Comparison of ENCODE assay signal across 8 mouse cellular contexts in the genomic region with DNA sequence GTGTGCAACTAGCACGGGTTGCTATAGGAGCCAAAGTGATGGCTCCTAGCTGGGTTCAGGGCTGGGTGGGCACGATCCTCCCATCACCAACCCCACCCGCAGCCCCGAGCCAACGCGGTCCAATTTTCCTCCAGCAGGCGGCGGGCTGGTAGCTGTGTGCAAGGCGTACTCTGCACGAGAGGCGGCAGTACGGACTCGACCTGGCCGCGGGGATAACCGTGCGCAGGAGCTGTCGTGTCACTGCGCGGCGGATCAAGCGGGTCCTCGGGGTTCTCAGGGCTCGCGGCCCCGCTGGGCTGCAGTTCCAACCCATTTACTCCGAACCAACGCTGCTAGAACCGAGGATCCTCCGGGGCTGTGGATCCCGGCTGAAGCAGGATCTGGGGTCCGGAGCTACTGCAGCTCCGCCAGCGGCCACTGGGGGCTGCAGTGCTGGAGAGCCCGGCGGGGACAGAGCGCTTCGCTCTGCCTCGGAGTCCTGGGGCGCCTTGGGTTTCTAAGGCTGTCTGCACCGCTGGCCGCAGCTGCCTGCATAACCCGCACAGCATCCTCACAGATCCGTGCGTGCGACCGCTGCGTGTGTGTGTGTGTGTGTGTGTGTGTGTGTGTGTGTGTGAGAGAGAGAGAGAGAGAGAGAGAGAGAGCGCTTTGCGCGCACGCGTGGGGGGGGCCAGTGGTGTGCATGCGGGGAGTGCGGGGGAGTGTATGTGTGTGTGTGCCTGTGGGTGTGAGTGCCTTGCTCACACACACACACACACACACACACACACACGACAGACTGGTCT. TPM values are rescaled to one million over a fixed set of nuclear protein-coding genes. Genes with fewer than 3 reads are reported as not detected.
A peak's percentile ranks its signal among the peaks of the same experiment; 100 is the strongest.
DNase-seq lines count a peak whose midpoint lies in the region; ATAC-seq and TF ChIP-seq lines count a peak whose summit lies in the region.

A gene (plus strand): TSS at position 759 of the 785 bp plus-strand sequence.

- H3K27me3 ChIP-seq in forebrain, embryonic 14.5 days (replicated peaks; ENCODE audit: control insufficient read depth, insufficient read depth, low read length): no peaks in the 10 kb centered on the region; the same call in 1 of the 2 replicates
- peaks cover 66% of the 10 kb centered on the region for H3K27me3 ChIP-seq in heart, postnatal 0 days (ENCODE audit: control insufficient read depth, insufficient read depth, low read length)
- peaks cover 36% of the 10 kb centered on the region for H3K27me3 ChIP-seq in liver, embryonic 13.5 days
- peaks cover 20% of the 10 kb centered on the region for H3K27me3 ChIP-seq in neural tube, embryonic 11.5 days (ENCODE audit: control insufficient read depth, insufficient read depth, low read length)
- peaks cover 6% of the 10 kb centered on the region; the same call in 1 of the 2 replicates for H3K27me3 ChIP-seq in stomach, postnatal 0 days (ENCODE audit: control insufficient read depth, insufficient read depth, low read length)

- DNase-seq in CD4-positive, CD25-positive, alpha-beta regulatory T cell, adult 2 months (ENCODE audit: low read depth, low spot score): peak; percentile 29
- DNase-seq in forebrain, embryonic 14.5 days (ENCODE audit: low spot score): peak; percentile 89
- DNase-seq in heart, postnatal 0 days (ENCODE audit: low spot score): peak; percentile 51
- DNase-seq in kidney, postnatal 36 days: peak; percentile 65 to 88
- peak; percentile 6 for DNase-seq in liver, embryonic 13.5 days
- DNase-seq in neural tube, embryonic 11.5 days (ENCODE audit: low spot score): peak; percentile 90
- peak; percentile 81 for DNase-seq in stomach, postnatal 0 days (ENCODE audit: low spot score)

- H3K36me3 ChIP-seq in forebrain, embryonic 14.5 days (ENCODE audit: control insufficient read depth, insufficient read depth, low read length): no peaks in the 10 kb centered on the region
- no peaks in the 10 kb centered on the region for H3K36me3 ChIP-seq in heart, postnatal 0 days (replicated peaks; ENCODE audit: control insufficient read depth, insufficient read depth, low read length)
- no peaks in the 10 kb centered on the region for H3K36me3 ChIP-seq in liver, embryonic 13.5 days
- no peaks in the 10 kb centered on the region for H3K36me3 ChIP-seq in neural tube, embryonic 11.5 days (ENCODE audit: control insufficient read depth, insufficient read depth, low read length)
- no peaks in the 10 kb centered on the region for H3K36me3 ChIP-seq in stomach, postnatal 0 days (ENCODE audit: control insufficient read depth, insufficient read depth, low read length)

- no peak for ATAC-seq in CD4-positive, CD25-positive, alpha-beta regulatory T cell, adult 4 months
- ATAC-seq in forebrain, embryonic 14.5 days: peak; percentile 95
- peak; percentile 85 for ATAC-seq in heart, postnatal 0 days (ENCODE audit: insufficient read depth, low read depth)
- peak; percentile 55 for ATAC-seq in liver, embryonic 13.5 days (ENCODE audit: low read depth)
- ATAC-seq in neural tube, embryonic 11.5 days (ENCODE audit: insufficient read depth, low FRiP score, low TSS enrichment): peak; percentile 93
- peak; percentile 91 for ATAC-seq in stomach, postnatal 0 days (ENCODE audit: low FRiP score, low TSS enrichment)

- H3K9ac ChIP-seq in forebrain, embryonic 14.5 days (ENCODE audit: low read length): peak within 1 kb of the TSS; percentile 78
- no peak within 1 kb of the TSS; the same call in 1 of the 2 replicates for H3K9ac ChIP-seq in heart, postnatal 0 days (replicated peaks; ENCODE audit: low read depth, low read length)
- H3K9ac ChIP-seq in liver, embryonic 13.5 days: no peak within 1 kb of the TSS
- peak within 1 kb of the TSS; percentile 70 for H3K9ac ChIP-seq in neural tube, embryonic 11.5 days (ENCODE audit: low read length)
- H3K9ac ChIP-seq in stomach, postnatal 0 days (ENCODE audit: low read length): peak within 1 kb of the TSS; percentile 60

- peak; percentile 72 for TF ChIP-seq CTCF in heart, postnatal 0 days (IDR thresholded peaks at IDR 0.05; ENCODE audit: low read depth)
- peak; percentile 86 for TF ChIP-seq CTCF in stomach, postnatal 0 days (IDR thresholded peaks at IDR 0.05; ENCODE audit: low read depth)

- peak within 1 kb of the TSS; percentile 73 for H3K4me2 ChIP-seq in forebrain, embryonic 14.5 days (ENCODE audit: low read length)
- H3K4me2 ChIP-seq in heart, postnatal 0 days (ENCODE audit: low read depth, low read length): peak within 1 kb of the TSS; percentile 89
- H3K4me2 ChIP-seq in liver, embryonic 13.5 days: peak within 1 kb of the TSS; percentile 57
- H3K4me2 ChIP-seq in neural tube, embryonic 11.5 days (ENCODE audit: low read depth): peak within 1 kb of the TSS; percentile 82
- H3K4me2 ChIP-seq in stomach, postnatal 0 days (replicated peaks; ENCODE audit: low read depth): peak within 1 kb of the TSS; percentile 90

- 1% methylated on average over 55 of the region's 56 CpGs for WGBS in forebrain, embryonic 14.5 days
- under 1% methylated on average over 56 of the region's 56 CpGs for WGBS in heart, postnatal 0 days
- WGBS in liver, embryonic 13.5 days (ENCODE audit: insufficient replicate concordance): 2% methylated on average over 53 of the region's 56 CpGs
- 1% methylated on average over 53 of the region's 56 CpGs for WGBS in neural tube, embryonic 11.5 days
- under 1% methylated on average over 53 of the region's 56 CpGs for WGBS in stomach, postnatal 0 days

- 0 out of 2 replicates have a peak, but pooled peaks cover 4% of the 10 kb centered on the region for H3K4me1 ChIP-seq in forebrain, embryonic 14.5 days (ENCODE audit: control insufficient read depth, insufficient read depth, low read length)
- no peaks in the 10 kb centered on the region for H3K4me1 ChIP-seq in heart, postnatal 0 days (ENCODE audit: control insufficient read depth, insufficient read depth)
- H3K4me1 ChIP-seq in liver, embryonic 13.5 days (replicated peaks): no peaks in the 10 kb centered on the region
- H3K4me1 ChIP-seq in neural tube, embryonic 11.5 days (ENCODE audit: control insufficient read depth, insufficient read depth, low read length): 0 out of 2 replicates have a peak, but pooled peaks cover 4% of the 10 kb centered on the region
- H3K4me1 ChIP-seq in stomach, postnatal 0 days (replicated peaks; ENCODE audit: control insufficient read depth, insufficient read depth): no peaks in the 10 kb centered on the region

- peak within 1 kb of the TSS; percentile 63; the same call in 1 of the 2 replicates for H3K27ac ChIP-seq in forebrain, embryonic 14.5 days (ENCODE audit: low read depth, low read length)
- no peak within 1 kb of the TSS for H3K27ac ChIP-seq in heart, postnatal 0 days (ENCODE audit: low read depth)
- H3K27ac ChIP-seq in liver, embryonic 13.5 days: no peak within 1 kb of the TSS
- H3K27ac ChIP-seq in neural tube, embryonic 11.5 days (ENCODE audit: low read depth, low read length): 0 out of 2 replicates have a peak within 1 kb of the TSS, but pooled peaks have one; percentile 27
- no peak within 1 kb of the TSS for H3K27ac ChIP-seq in stomach, postnatal 0 days (replicated peaks)

- H3K4me3 ChIP-seq in forebrain, embryonic 14.5 days (ENCODE audit: low read depth, low read length): peak within 1 kb of the TSS; percentile 50
- peak within 1 kb of the TSS; percentile 58 for H3K4me3 ChIP-seq in heart, postnatal 0 days (ENCODE audit: low read depth, low read length)
- peak within 1 kb of the TSS; percentile 38 for H3K4me3 ChIP-seq in liver, embryonic 13.5 days (replicated peaks)
- peak within 1 kb of the TSS; percentile 48 for H3K4me3 ChIP-seq in neural tube, embryonic 11.5 days (ENCODE audit: low read depth, low read length)
- peak within 1 kb of the TSS; percentile 47 for H3K4me3 ChIP-seq in stomach, postnatal 0 days (ENCODE audit: low read depth, low read length)

- no peaks in the 10 kb centered on the region for H3K9me3 ChIP-seq in forebrain, embryonic 14.5 days (replicated peaks; ENCODE audit: control insufficient read depth, low read length)
- H3K9me3 ChIP-seq in heart, postnatal 0 days (replicated peaks; ENCODE audit: control insufficient read depth, low read length): no peaks in the 10 kb centered on the region
- H3K9me3 ChIP-seq in liver, embryonic 13.5 days (replicated peaks): no peaks in the 10 kb centered on the region
- H3K9me3 ChIP-seq in neural tube, embryonic 11.5 days (ENCODE audit: control insufficient read depth, low read length): no peaks in the 10 kb centered on the region
- H3K9me3 ChIP-seq in stomach, postnatal 0 days (ENCODE audit: control insufficient read depth, low read length): no peaks in the 10 kb centered on the region

- TF ChIP-seq EP300 in heart, postnatal 0 days (IDR thresholded peaks at IDR 0.05; ENCODE audit: low read depth): no peak
- no peak for TF ChIP-seq EP300 in stomach, postnatal 0 days (optimal IDR thresholded peaks at IDR 0.05)

RNA-seq across cellular contexts. Expression of the gene that starts here (rescaled TPM):
- not detected for polyA plus RNA-seq in CD4-positive, CD25-positive, alpha-beta regulatory T cell, adult 4 months (2017; shearing (Covaris generic))
- polyA plus RNA-seq in forebrain, embryonic 14.5 days (2014; fragmentation: Nextera tagmentation; extraction: Ambion mirVana): 3.5 and 5.2 TPM in 2 replicates
- 0.15 TPM in 1 of 2 replicates, not detected in the other for total RNA-seq in heart, postnatal 0 days (2014; rRNA removed; ENCODE audit: low replicate concordance)
- polyA plus RNA-seq in heart, postnatal 0 days (2015; fragmentation: Nextera tagmentation; extraction: Ambion mirVana): 0.04 and 0.05 TPM in 2 replicates
- polyA plus RNA-seq in liver, embryonic 13.5 days (2015; fragmentation: Nextera tagmentation; extraction: Ambion mirVana): 0.02 and 0.06 TPM in 2 replicates
- 1.0 and 1.1 TPM in 2 replicates for polyA plus RNA-seq in neural tube, embryonic 11.5 days (2014; fragmentation: Nextera tagmentation; extraction: Ambion mirVana)
- polyA plus RNA-seq in stomach, postnatal 0 days (2015; fragmentation: Nextera tagmentation; extraction: Ambion mirVana): 0.41 and 0.44 TPM in 2 replicates

Comparison
In these comparisons a context has a peak if more than half of its experiments do, and no peak if none do; other contexts are left out.
1. Peak in DNase-seq, ATAC-seq, H3K4me3 ChIP-seq and H3K4me2 ChIP-seq in heart, postnatal 0 days; RNA of the gene not detected or under 1 TPM.
2. Peak in DNase-seq, ATAC-seq, H3K4me3 ChIP-seq and H3K4me2 ChIP-seq in liver, embryonic 13.5 days; RNA of the gene not detected or under 1 TPM.
3. Peak in DNase-seq, ATAC-seq, H3K4me3 ChIP-seq, H3K9ac ChIP-seq and H3K4me2 ChIP-seq in stomach, postnatal 0 days; RNA of the gene not detected or under 1 TPM.
4. DNase-seq: peak in every context shown above with its lines; median percentile 90 in neural tube, embryonic 11.5 days; 89 in forebrain, embryonic 14.5 days; 81 in stomach, postnatal 0 days; 76 in kidney, postnatal 36 days; 51 in heart, postnatal 0 days; 29 in CD4-positive, CD25-positive, alpha-beta regulatory T cell, adult 2 months; 6 in liver, embryonic 13.5 days.
5. H3K27ac ChIP-seq: peak in forebrain, embryonic 14.5 days (single experiment) and neural tube, embryonic 11.5 days (single experiment); none in heart, postnatal 0 days (single experiment), liver, embryonic 13.5 days (single experiment) and stomach, postnatal 0 days (single experiment).
6. H3K9ac ChIP-seq: peak in forebrain, embryonic 14.5 days (single experiment) and neural tube, embryonic 11.5 days (single experiment); none in heart, postnatal 0 days (single experiment) and liver, embryonic 13.5 days (single experiment).
7. Peak in every context shown above with its lines, with median percentiles within 50 percentile points of each other: H3K4me2 ChIP-seq and H3K4me3 ChIP-seq.